Mouse (Mus musculus) spleen, adult 12 weeks (tissue): ENCODE measurements around the gene Ogfod3.

ENCODE experiments used
- DNase-seq: peaks from one replicate; pipeline ENCODE4 v3.0.0; 2022; ENCODE audit warnings: low spot score

Ogfod3 gene

GRCm38 (mm10) chr11:121198622-121199021, 5.9 kb downstream of the Ogfod3 start:
- DNase-seq, result no peak

GRCm38 (mm10) chr11:121193415-121193814, 11.1 kb downstream of the Ogfod3 start:
- no peak for DNase-seq

GRCm38 (mm10) chr11:121192742-121193141, 11.8 kb downstream of the Ogfod3 start:
- DNase-seq, result no peak

- no peak for DNase-seq
Measured at GRCm38 (mm10) chr11:121189681-121190080, 14.8 kb downstream of the Ogfod3 start.

- DNase-seq, result peak; percentile 39
Measured at GRCm38 (mm10) chr11:121176285-121177270, 27.9 kb downstream of the Ogfod3 start.

GRCm38 (mm10) chr11:121174234-121174633, 30.3 kb downstream of the Ogfod3 start:
- no peak for DNase-seq

GRCm38 (mm10) chr11:121173203-121173602, 31.3 kb downstream of the Ogfod3 start:
- no peak for DNase-seq

GRCm38 (mm10) chr11:121163751-121164150, 40.8 kb downstream of the Ogfod3 start:
- DNase-seq, result no peak

GRCm38 (mm10) chr11:121160636-121161346, 43.7 kb downstream of the Ogfod3 start:
- no peak for DNase-seq

GRCm38 (mm10) chr11:121159971-121160370, 44.5 kb downstream of the Ogfod3 start, which contains the start of gene Uts2r:
Gene Uts2r, plus strand, starts transcription at chr11:121160271.
- DNase-seq, result no peak

GRCm38 (mm10) chr11:121156411-121156891, 48.1 kb downstream of the Ogfod3 start:
- no peak for DNase-seq

- DNase-seq, result no peak
Measured at GRCm38 (mm10) chr11:121154203-121154602, 50.3 kb downstream of the Ogfod3 start.

- DNase-seq, result no peak
Measured at GRCm38 (mm10) chr11:121148193-121148592, 56.3 kb downstream of the Ogfod3 start.

GRCm38 (mm10) chr11:121145865-121146264, 58.6 kb downstream of the Ogfod3 start, which contains the start of gene Tex19.1:
Gene Tex19.1, plus strand, starts transcription at chr11:121146143.
- no peak for DNase-seq

- DNase-seq, result no peak
Measured at GRCm38 (mm10) chr11:121143325-121144015, 61.0 kb downstream of the Ogfod3 start.

GRCm38 (mm10) chr11:121138732-121139131, 65.8 kb downstream of the Ogfod3 start:
- DNase-seq, result no peak

GRCm38 (mm10) chr11:121137682-121138081, 66.8 kb downstream of the Ogfod3 start:
- DNase-seq, result no peak

GRCm38 (mm10) chr11:121134600-121134999, 69.9 kb downstream of the Ogfod3 start:
- DNase-seq, result no peak

- no peak for DNase-seq
Measured at GRCm38 (mm10) chr11:121129616-121130015, 74.9 kb downstream of the Ogfod3 start.
